Mouse (Mus musculus): ENCODE measurements around the gene Cdk1. TPM values are rescaled to one million over a fixed set of nuclear protein-coding genes. Genes with fewer than 3 reads are reported as not detected.

Gene Cdk1
- polyA plus RNA-seq, 1 experiment from 2014 or later, result 344 TPM

DNA sequence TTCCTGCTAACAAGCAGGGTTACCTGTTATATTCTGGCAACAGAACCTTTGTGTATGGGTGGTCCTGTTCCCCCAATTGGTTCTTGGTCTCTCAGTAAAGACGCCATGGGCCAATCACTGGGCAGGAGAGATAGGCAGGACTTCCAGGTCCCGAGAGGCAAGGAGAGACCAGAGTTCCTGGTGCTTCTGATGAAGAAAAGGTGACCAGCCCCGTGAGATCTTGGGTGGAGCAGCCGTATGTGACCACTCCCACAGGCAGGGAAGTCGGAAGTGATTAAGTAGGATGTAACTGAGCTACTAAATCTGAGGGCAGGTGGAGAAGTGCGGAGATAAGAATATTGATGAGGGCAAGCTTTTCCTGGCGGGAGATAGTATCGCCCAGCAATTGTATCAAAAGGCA is 25.4 kb downstream of the Cdk1 start:
- Histone ChIP-seq H3K36me3 (no peaks in the 10 kb centered on the region), H3K4me2 (no peak overlapping the region), H3K4me1 (no peaks in the 10 kb centered on the region), H3K4me3 (no peak overlapping the region), H3K27ac (replicated peaks) (no peak overlapping the region), H3K9ac (no peak overlapping the region), H3K9me3 (no peaks in the 10 kb centered on the region), H3K27me3 (replicated peaks) (no peaks in the 10 kb centered on the region)
- WGBS, result 56% methylated on average over 8 of the region's 8 CpGs
- no peak for ATAC-seq (ENCODE audit: extremely low read depth, insufficient number of reproducible peaks, low FRiP score, low TSS enrichment)

DNA sequence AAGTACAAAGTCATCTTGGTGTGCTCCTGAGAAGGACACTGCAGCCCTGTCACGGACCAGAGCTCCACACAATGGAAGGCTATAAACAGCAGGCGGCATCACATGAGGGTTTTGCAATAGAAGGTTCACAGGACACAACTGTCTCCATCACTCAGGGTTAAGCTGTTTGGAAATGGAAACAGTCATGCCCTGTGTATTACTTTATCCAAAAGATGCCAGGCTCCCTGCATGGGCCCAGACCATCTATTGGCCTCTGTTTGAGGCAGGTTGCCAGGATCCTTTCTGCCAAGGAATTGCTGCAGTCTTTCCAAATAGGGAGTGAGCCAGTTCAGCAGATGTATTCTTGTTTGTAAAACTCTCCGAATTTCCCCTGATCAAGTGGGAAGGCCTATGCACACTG is 26.3 kb downstream of the Cdk1 start:
- no peak for ATAC-seq (ENCODE audit: extremely low read depth, insufficient number of reproducible peaks, low FRiP score, low TSS enrichment)
- 87% methylated on average over 3 of the region's 3 CpGs for WGBS
- Histone ChIP-seq H3K9ac (no peak overlapping the region), H3K27ac (replicated peaks) (no peak overlapping the region), H3K27me3 (replicated peaks) (no peaks in the 10 kb centered on the region), H3K9me3 (no peaks in the 10 kb centered on the region), H3K36me3 (no peaks in the 10 kb centered on the region), H3K4me3 (no peak overlapping the region), H3K4me2 (no peak overlapping the region), H3K4me1 (no peaks in the 10 kb centered on the region)

DNA sequence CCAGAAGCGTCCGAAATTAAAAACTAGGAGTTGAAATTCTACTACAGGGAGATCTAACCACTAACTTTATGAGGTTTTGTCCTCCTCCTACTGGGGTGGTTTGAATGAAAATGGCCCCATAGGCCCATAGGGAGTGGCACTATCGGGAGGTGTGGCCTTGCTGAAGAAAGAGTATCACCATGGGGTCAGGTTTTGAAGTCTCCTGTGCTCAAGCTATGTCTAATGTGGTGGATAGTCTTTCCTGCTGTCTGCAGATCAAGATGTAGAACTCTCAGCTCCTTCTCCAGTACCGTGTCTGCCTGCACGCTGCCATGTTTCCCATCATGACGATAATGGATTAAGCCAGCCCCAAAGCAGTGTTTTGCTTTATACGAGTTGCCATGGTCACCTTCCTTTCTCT is 27.9 kb downstream of the Cdk1 start:
- Histone ChIP-seq H3K27me3 (replicated peaks) (no peaks in the 10 kb centered on the region), H3K36me3 (no peaks in the 10 kb centered on the region), H3K4me2 (no peak overlapping the region), H3K27ac (replicated peaks) (no peak overlapping the region), H3K9ac (no peak overlapping the region), H3K9me3 (no peaks in the 10 kb centered on the region), H3K4me3 (no peak overlapping the region), H3K4me1 (no peaks in the 10 kb centered on the region)
- 84% methylated on average over 7 of the region's 7 CpGs for WGBS
- ATAC-seq (ENCODE audit: extremely low read depth, insufficient number of reproducible peaks, low FRiP score, low TSS enrichment), result no peak

DNA sequence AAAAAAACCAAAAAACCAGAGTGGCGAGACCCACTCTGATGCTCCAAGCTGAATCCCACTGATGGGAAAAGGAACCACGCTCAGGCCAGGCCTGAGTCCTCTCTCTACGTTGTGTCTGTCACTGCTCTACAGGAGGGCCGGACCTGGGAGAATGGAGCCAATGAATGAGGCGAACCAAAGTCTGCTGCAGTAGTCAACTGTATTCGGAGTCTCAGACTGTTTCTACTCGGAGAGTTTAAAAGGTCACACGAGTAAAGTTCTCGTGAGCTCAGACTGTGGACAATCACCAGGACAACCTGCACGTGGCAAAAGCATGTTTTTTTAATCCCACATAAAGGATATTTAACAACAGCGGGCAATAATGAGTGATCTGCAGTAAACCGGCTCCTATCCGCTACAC is 28.8 kb downstream of the Cdk1 start:
- H3K4me3 ChIP-seq, result no peak overlapping the region
- ATAC-seq (ENCODE audit: extremely low read depth, insufficient number of reproducible peaks, low FRiP score, low TSS enrichment), result no peak

DNA sequence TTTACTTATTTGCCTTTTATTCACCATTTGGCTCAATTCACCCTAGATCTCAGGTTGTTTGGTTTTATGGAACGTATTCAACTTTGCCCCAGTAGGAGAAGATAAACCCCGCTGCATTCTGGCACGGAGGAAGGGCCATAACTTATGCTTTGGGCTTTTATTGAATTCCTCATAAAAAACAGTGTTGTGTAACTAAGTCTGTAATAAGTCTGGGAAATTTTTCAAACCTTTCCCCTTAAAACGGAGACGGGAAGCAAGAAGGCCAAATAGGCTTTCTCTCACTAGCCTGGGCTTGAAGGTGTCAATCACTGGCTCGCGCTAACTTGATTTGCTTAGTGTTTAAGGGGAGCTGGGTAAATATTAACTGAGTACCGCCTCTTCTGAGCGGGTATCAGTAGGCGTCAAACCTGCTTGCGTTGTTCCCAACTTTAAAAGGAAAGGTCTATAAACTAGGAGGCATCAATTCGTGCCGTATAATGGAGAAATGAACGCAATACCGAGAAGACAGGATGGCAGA is 31.2 kb downstream of the Cdk1 start:
- H3K9ac ChIP-seq, result peak overlapping the region; percentile 63
- H3K4me3 ChIP-seq, result peak overlapping the region; percentile 19; the same call in 1 of the 2 replicates
- no peak overlapping the region for H3K27ac ChIP-seq (replicated peaks)
- H3K4me1 ChIP-seq, result no peaks in the 10 kb centered on the region
- 45% methylated on average over 15 of the region's 15 CpGs for WGBS
- no peak for ATAC-seq (ENCODE audit: extremely low read depth, insufficient number of reproducible peaks, low FRiP score, low TSS enrichment)
- no peaks in the 10 kb centered on the region for H3K36me3 ChIP-seq
- H3K27me3 ChIP-seq (replicated peaks), result no peaks in the 10 kb centered on the region
- H3K9me3 ChIP-seq, result peaks cover 2% of the 10 kb centered on the region; the same call in 1 of the 2 replicates
- peak overlapping the region; percentile 54 for H3K4me2 ChIP-seq

More for the DNA sequence above, 28.8 kb downstream of the Cdk1 start:
- no peak overlapping the region for H3K4me2 ChIP-seq
- no peaks in the 10 kb centered on the region for H3K27me3 ChIP-seq (replicated peaks)
- H3K27ac ChIP-seq (replicated peaks), result no peak overlapping the region
- H3K36me3 ChIP-seq, result no peaks in the 10 kb centered on the region
- H3K9me3 ChIP-seq, result 0 out of 2 replicates have a peak, but pooled peaks cover 1% of the 10 kb centered on the region
- 79% methylated on average over 13 of the region's 13 CpGs for WGBS
- H3K9ac ChIP-seq, result no peak overlapping the region
- no peaks in the 10 kb centered on the region for H3K4me1 ChIP-seq

DNA sequence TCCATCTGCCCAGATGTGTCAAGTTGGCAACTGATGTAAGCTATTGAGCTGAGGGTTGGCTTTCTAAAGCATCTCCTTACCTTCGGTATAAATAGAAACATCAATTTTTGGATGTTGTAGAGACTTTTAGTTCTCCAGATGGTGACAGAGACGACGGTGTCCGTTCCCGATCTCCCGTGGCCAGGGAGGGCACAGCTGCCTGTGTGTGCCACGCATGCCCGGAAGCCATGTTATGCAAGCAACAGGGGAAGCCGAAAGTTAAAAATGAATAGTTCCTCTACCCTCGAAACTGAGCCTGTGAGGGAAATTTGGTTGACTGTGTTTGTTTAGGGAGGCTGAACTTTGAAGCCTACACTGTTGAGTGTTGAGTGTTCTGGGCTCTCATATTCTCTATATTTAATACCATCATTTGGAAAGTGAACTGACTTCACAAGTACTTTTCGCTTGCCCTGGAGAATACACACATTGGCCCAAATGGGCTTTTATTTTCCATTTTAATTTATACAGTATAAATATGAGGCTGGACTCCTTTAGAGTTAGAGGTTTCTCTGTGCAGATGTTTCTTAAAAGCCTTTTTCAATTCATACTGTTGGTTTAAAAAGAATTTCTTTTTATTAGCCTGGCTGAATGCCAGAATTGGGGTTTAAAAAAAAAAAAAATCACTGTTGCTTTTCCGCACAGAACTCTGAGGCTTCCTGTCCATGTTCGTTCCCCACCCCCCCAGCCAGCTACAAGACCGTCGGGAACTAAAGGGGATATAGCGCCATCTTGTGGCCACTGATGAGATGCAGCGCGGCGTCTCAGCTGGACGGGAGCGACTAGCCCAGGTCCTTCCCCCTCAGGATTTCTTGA is 31.8 kb downstream of the Cdk1 start:
- 42% methylated on average over 21 of the region's 21 CpGs for WGBS
- Histone ChIP-seq H3K36me3 (no peaks in the 10 kb centered on the region), H3K4me3 (peak overlapping the region; percentile 19; the same call in 1 of the 2 replicates), H3K9ac (peak overlapping the region; percentile 63), H3K9me3 (peaks cover 2% of the 10 kb centered on the region; the same call in 1 of the 2 replicates), H3K27ac (replicated peaks) (no peak overlapping the region; the same call in 1 of the 2 replicates), H3K27me3 (replicated peaks) (no peaks in the 10 kb centered on the region), H3K4me2 (peak overlapping the region; percentile 54), H3K4me1 (no peaks in the 10 kb centered on the region)
- ATAC-seq (ENCODE audit: extremely low read depth, insufficient number of reproducible peaks, low FRiP score, low TSS enrichment), result no peak

DNA sequence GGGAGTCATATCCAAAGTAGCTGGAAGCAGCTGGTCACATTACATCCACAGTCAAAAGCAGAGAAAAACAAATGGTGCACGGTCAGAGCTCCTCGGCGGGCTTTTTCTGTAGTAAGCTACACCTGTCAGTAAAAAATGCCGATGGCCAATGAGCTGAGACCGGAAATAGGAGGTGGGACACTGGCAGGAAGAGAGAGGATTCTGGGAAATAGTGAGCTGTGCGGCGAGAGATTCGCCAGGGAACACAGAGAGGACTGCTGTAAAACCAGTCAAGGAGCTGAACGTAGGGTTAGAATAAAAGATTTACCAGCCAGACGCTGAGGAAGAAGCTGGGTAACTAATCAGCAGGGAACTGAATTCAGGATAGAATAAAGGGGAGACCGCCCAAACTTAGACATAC is 34.2 kb downstream of the Cdk1 start:
- WGBS, result 76% methylated on average over 11 of the region's 11 CpGs
- H3K27ac ChIP-seq (replicated peaks), result no peak overlapping the region
- H3K36me3 ChIP-seq, result no peaks in the 10 kb centered on the region
- no peak overlapping the region for H3K4me3 ChIP-seq
- H3K27me3 ChIP-seq (replicated peaks), result no peaks in the 10 kb centered on the region
- H3K4me2 ChIP-seq, result no peak overlapping the region
- no peaks in the 10 kb centered on the region for H3K4me1 ChIP-seq
- no peak overlapping the region for H3K9ac ChIP-seq
- H3K9me3 ChIP-seq, result peaks cover 2% of the 10 kb centered on the region; the same call in 1 of the 2 replicates
- no peak for ATAC-seq (ENCODE audit: extremely low read depth, insufficient number of reproducible peaks, low FRiP score, low TSS enrichment)

DNA sequence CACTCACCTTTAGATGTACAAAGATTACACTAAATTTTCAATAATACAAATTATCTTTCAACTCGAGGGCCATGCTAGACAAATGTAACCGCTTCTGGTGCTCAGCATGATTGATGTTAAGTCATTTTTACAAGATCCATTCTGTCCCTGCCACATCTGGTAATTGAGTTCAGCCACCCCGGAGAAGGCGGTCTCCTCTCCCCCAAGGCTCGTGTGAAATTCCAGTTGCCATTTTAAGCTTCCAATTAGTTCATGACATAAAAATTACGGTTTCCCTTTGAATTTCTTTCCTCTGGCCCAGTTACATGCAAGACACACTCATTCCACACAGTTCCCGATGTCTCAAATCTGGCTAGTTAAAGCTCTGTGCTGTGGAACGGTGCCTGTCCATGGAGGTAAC is 38.8 kb downstream of the Cdk1 start:
- no peak for ATAC-seq (ENCODE audit: extremely low read depth, insufficient number of reproducible peaks, low FRiP score, low TSS enrichment)
- Histone ChIP-seq H3K36me3 (no peaks in the 10 kb centered on the region), H3K4me2 (no peak overlapping the region)

DNA sequence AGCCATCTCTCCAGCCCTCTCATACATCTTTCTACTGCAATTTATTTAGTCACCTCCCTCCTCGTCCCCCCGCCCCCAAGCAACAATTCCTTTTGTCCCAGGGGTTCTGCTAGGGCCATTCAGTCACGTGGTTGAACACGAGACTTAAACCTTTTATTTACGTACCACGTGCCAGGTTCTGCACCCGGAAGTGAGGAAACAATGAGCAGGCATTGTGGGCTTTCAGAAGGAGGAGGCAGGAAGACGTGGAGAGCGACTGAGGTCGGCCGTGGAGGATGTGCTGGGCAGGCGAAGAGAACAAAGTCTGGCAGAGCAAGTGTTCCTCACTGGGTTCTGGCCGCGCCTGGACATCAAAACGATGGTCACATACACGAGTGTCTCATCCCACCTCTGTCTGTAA is 40.9 kb downstream of the Cdk1 start:
- H3K36me3 ChIP-seq, result no peaks in the 10 kb centered on the region
- H3K9me3 ChIP-seq, result no peaks in the 10 kb centered on the region
- no peak overlapping the region for H3K9ac ChIP-seq
- H3K27ac ChIP-seq (replicated peaks), result no peak overlapping the region
- ATAC-seq (ENCODE audit: extremely low read depth, insufficient number of reproducible peaks, low FRiP score, low TSS enrichment), result no peak
- 75% methylated on average over 16 of the region's 16 CpGs for WGBS
- H3K4me2 ChIP-seq, result no peak overlapping the region
- H3K27me3 ChIP-seq (replicated peaks), result no peaks in the 10 kb centered on the region
- H3K4me1 ChIP-seq, result peaks cover 1% of the 10 kb centered on the region; the same call in 1 of the 2 replicates
- H3K4me3 ChIP-seq, result no peak overlapping the region

More for the DNA sequence above, 38.8 kb downstream of the Cdk1 start:
- WGBS, result 72% methylated on average over 8 of the region's 8 CpGs
- Histone ChIP-seq H3K27me3 (replicated peaks) (no peaks in the 10 kb centered on the region), H3K4me1 (no peaks in the 10 kb centered on the region), H3K9me3 (peaks cover under 1% of the 10 kb centered on the region; the same call in 1 of the 2 replicates), H3K27ac (replicated peaks) (no peak overlapping the region), H3K4me3 (no peak overlapping the region), H3K9ac (no peak overlapping the region)

DNA sequence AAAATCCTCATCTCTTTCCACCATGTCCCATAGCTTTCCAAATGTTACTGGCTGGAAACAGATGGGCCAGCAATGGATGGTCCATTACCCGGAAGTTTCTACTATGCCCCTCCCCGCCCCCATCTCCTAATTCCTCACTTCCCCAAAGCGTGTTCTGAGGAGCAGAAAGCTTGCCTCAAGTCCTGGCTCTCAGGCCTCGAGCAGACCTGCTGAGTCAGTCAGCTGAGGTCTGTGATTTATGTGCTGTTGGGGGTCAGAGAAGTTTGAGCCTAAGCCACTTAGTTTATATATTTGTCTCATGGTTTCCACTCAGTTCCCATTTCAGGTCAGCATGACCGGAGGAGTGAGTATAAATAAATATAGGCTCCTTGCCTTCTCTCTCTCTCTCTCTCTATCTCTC is 43.6 kb downstream of the Cdk1 start:
- Histone ChIP-seq H3K4me3 (no peak overlapping the region), H3K27me3 (replicated peaks) (no peaks in the 10 kb centered on the region), H3K27ac (replicated peaks) (no peak overlapping the region), H3K36me3 (no peaks in the 10 kb centered on the region), H3K4me1 (peaks cover 14% of the 10 kb centered on the region), H3K9me3 (no peaks in the 10 kb centered on the region), H3K9ac (no peak overlapping the region), H3K4me2 (no peak overlapping the region)
- no peak for ATAC-seq (ENCODE audit: extremely low read depth, insufficient number of reproducible peaks, low FRiP score, low TSS enrichment)
- 60% methylated on average over 5 of the region's 5 CpGs for WGBS

DNA sequence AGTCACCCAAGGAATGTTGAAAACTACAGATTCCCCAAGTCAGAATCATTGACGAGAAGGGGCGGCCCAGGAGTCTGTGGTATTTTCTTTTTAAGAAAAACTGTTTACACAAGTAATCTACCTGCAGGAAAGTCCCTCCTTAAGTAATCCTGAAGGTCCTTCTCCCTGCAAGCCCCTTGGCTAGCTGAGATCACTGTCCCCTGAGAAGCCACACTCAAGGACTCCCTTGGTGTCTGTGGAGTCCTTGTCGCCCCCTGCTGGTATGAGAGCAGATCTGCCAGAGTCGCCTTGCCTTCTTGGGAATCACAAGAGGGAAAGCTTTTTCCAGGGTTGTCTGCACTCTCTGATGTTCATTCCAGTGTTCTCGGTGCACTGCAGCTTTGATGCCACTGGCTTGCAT is 45.7 kb downstream of the Cdk1 start:
- 38% methylated on average over 5 of the region's 5 CpGs for WGBS
- no peak overlapping the region for H3K4me2 ChIP-seq

More for the DNA sequence above, 45.7 kb downstream of the Cdk1 start:
- Histone ChIP-seq H3K9ac (no peak overlapping the region), H3K4me3 (no peak overlapping the region), H3K27me3 (replicated peaks) (no peaks in the 10 kb centered on the region), H3K36me3 (no peaks in the 10 kb centered on the region), H3K27ac (replicated peaks) (no peak overlapping the region), H3K4me1 (peaks cover 14% of the 10 kb centered on the region), H3K9me3 (no peaks in the 10 kb centered on the region)
- no peak for ATAC-seq (ENCODE audit: extremely low read depth, insufficient number of reproducible peaks, low FRiP score, low TSS enrichment)

All from heart, embryonic 13.5 days (tissue).